Comparison of ENCODE assay signal across 13 mouse cellular contexts in the genomic region with DNA sequence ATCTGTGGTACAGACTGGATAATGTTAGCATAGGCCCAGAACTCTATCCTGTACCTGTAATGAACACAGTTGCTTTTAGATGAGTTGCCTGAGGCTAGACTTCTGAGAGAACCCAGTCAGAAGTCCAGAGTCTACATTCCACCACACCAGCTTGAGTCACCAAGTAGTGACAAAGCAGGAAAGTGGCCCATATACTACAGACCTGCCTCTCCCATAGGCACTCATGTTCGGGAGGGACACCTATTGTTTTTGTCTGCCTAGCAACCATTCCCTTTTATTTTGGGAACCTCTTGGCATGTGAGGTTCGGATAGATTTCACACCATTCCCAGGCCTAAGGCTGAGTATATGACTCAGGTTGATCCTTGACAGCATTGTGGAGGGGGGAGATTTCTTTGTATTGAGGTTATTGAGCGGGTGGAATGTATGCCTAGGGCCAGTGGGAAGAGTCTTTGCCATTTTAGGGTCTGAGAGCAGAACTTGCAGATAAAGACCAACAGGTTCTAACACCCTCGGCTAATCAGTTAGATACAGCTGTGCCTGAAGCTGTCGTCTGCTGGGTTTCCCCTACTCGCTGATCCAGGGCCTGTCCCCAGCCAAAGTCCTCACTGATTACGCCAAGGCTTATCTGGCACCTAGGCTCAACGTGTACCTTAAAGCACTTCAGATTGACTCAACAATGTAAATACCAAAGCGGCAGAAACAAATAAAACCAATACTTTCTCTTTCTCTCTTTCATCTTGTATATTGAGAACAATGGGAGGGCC. TPM values are rescaled to one million over a fixed set of nuclear protein-coding genes. Genes with fewer than 3 reads are reported as not detected.
DNase-seq lines count a peak whose midpoint lies in the region; ATAC-seq and TF ChIP-seq lines count a peak whose summit lies in the region.
"Had no signal": no experiment of that assay in that cellular context is flagged by ENCODE, and none has a peak within 500 bp of the region (broad histone marks: within the 10 kb centered on the region; RNA-seq: fewer than 3 reads in every experiment).

No protein-coding gene starts in this region.

- peak; percentile 57 for ATAC-seq in CD4-positive, CD25-positive, alpha-beta regulatory T cell, adult 4 months
- peak; percentile 96 for ATAC-seq in intestine, postnatal 0 days
- ATAC-seq in forebrain, embryonic 11.5 days (replicated peaks; ENCODE audit: low FRiP score): no peak
- no peak for ATAC-seq in heart, embryonic 12.5 days (ENCODE audit: insufficient number of reproducible peaks, low FRiP score)

- peak; percentile 89 for DNase-seq in MEL-GATA-1-ER (ENCODE audit: extremely low read depth, low read depth)
- DNase-seq in lung, postnatal 36 days: peak; percentile 49
- DNase-seq in adrenal gland, postnatal 36 days: no peak
- no peak for DNase-seq in heart, postnatal 14 days
- no peak for DNase-seq in forebrain, embryonic 11.5 days (ENCODE audit: low spot score)
- DNase-seq: cerebellum, adult 9-11 months; gastrocnemius, postnatal 25 days had no signal

- H3K9ac ChIP-seq in intestine, postnatal 0 days (ENCODE audit: low read depth, low read length): no peak overlapping the region
- H3K9ac ChIP-seq in forebrain, embryonic 11.5 days (ENCODE audit: low read length): no peak overlapping the region
- no peak overlapping the region for H3K9ac ChIP-seq in heart, embryonic 12.5 days
- H3K9ac ChIP-seq: heart, embryonic 13.5 days; hindbrain, embryonic 12.5 days had no signal

- peak overlapping the region; percentile 46 for H3K4me2 ChIP-seq in intestine, postnatal 0 days (replicated peaks; ENCODE audit: low read depth)
- H3K4me2 ChIP-seq in forebrain, embryonic 11.5 days (ENCODE audit: low read depth, low read length, severe bottlenecking): no peak overlapping the region
- H3K4me2 ChIP-seq in heart, embryonic 12.5 days: no peak overlapping the region
- H3K4me2 ChIP-seq: heart, embryonic 13.5 days; hindbrain, embryonic 12.5 days had no signal

- H3K4me1 ChIP-seq in intestine, postnatal 0 days (replicated peaks; ENCODE audit: control insufficient read depth, insufficient read depth, low read length): 0 out of 2 replicates have a peak, but pooled peaks cover 2% of the 10 kb centered on the region
- H3K4me1 ChIP-seq in forebrain, embryonic 11.5 days (replicated peaks; ENCODE audit: control insufficient read depth, insufficient read depth, low read length): peaks cover 5% of the 10 kb centered on the region
- peaks cover 18% of the 10 kb centered on the region for H3K4me1 ChIP-seq in heart, embryonic 12.5 days (replicated peaks)

- H3K27me3 ChIP-seq in intestine, postnatal 0 days (replicated peaks; ENCODE audit: control insufficient read depth, insufficient read depth, low read length): no peaks in the 10 kb centered on the region
- no peaks in the 10 kb centered on the region for H3K27me3 ChIP-seq in forebrain, embryonic 11.5 days (ENCODE audit: control insufficient read depth, insufficient read depth, low read length)
- 0 out of 2 replicates have a peak, but pooled peaks cover 2% of the 10 kb centered on the region for H3K27me3 ChIP-seq in heart, embryonic 12.5 days (replicated peaks)

- TF ChIP-seq CTCF in intestine, postnatal 0 days (IDR thresholded peaks at IDR 0.05; ENCODE audit: low read depth): no peak

- intact Hi-C loops in heart, postnatal 14 days (cut with DNase I): loop anchor here (5.0 kb wide), 1 partner anchor 132 kb away; no protein-coding TSS in a partner anchor

- peak overlapping the region; percentile 82 for H3K27ac ChIP-seq in intestine, postnatal 0 days (ENCODE audit: low read depth, low read length)
- no peak overlapping the region for H3K27ac ChIP-seq in forebrain, embryonic 11.5 days (ENCODE audit: low read depth, low read length)
- no peak overlapping the region for H3K27ac ChIP-seq in heart, embryonic 12.5 days (ENCODE audit: poor library complexity, severe bottlenecking)
- H3K27ac ChIP-seq: heart, embryonic 13.5 days; hindbrain, embryonic 12.5 days; kidney, postnatal 0 days had no signal

- WGBS in intestine, postnatal 0 days: 35% methylated on average over 9 of the region's 9 CpGs
- 76% methylated on average over 9 of the region's 9 CpGs for WGBS in forebrain, embryonic 11.5 days
- WGBS in heart, embryonic 12.5 days: 27% methylated on average over 9 of the region's 9 CpGs

- no peaks in the 10 kb centered on the region for H3K9me3 ChIP-seq in intestine, postnatal 0 days (ENCODE audit: control insufficient read depth)
- no peaks in the 10 kb centered on the region for H3K9me3 ChIP-seq in forebrain, embryonic 11.5 days (ENCODE audit: control insufficient read depth, low read length)
- no peaks in the 10 kb centered on the region for H3K9me3 ChIP-seq in heart, embryonic 12.5 days (replicated peaks)
- H3K9me3 ChIP-seq: heart, embryonic 13.5 days; hindbrain, embryonic 12.5 days had no signal

- H3K36me3 ChIP-seq in intestine, postnatal 0 days (ENCODE audit: control insufficient read depth, insufficient read depth): no peaks in the 10 kb centered on the region
- H3K36me3 ChIP-seq in forebrain, embryonic 11.5 days (ENCODE audit: control insufficient read depth, insufficient read depth, low read length): no peaks in the 10 kb centered on the region
- H3K36me3 ChIP-seq in heart, embryonic 12.5 days: no peaks in the 10 kb centered on the region
- H3K36me3 ChIP-seq: heart, embryonic 13.5 days; hindbrain, embryonic 12.5 days had no signal

- H3K4me3 ChIP-seq in intestine, postnatal 0 days (ENCODE audit: low read depth, low read length): no peak overlapping the region
- H3K4me3 ChIP-seq in forebrain, embryonic 11.5 days (ENCODE audit: low read depth, low read length): no peak overlapping the region
- no peak overlapping the region for H3K4me3 ChIP-seq in heart, embryonic 12.5 days
- H3K4me3 ChIP-seq: heart, embryonic 13.5 days; hindbrain, embryonic 12.5 days had no signal

RNA-seq across cellular contexts. Expression of a gene that starts 44.1 kb away (rescaled TPM):
- 10 to 100 TPM; 49.7 to 91.7 TPM for polyA plus RNA-seq in CD4-positive, CD25-positive, alpha-beta regulatory T cell, adult 4 months (2017; shearing (Covaris generic))
- 78.9 and 90.2 TPM in 2 replicates for polyA plus RNA-seq in intestine, postnatal 0 days (2015; fragmentation: Nextera tagmentation; extraction: Ambion mirVana)
- 100 to 1,000 TPM; 116 to 118 TPM for total RNA-seq in adrenal gland, postnatal 36 days (2021)
- 10 to 100 TPM; 48.8 to 62.5 TPM for total RNA-seq in heart, postnatal 14 days (2021)
- polyA plus RNA-seq in forebrain, embryonic 11.5 days (2014; fragmentation: Nextera tagmentation; extraction: Ambion mirVana): 5.7 and 6.9 TPM in 2 replicates
- 22.4 and 23.8 TPM in 2 replicates for polyA plus RNA-seq in heart, embryonic 12.5 days (2016; fragmentation: Nextera tagmentation; extraction: Ambion mirVana)

Comparison
In these comparisons a context has a peak if more than half of its experiments do, and no peak if none do; other contexts are left out.
1. ATAC-seq: peak in CD4-positive, CD25-positive, alpha-beta regulatory T cell, adult 4 months (single experiment) and intestine, postnatal 0 days (single experiment); none in forebrain, embryonic 11.5 days (single experiment) and heart, embryonic 12.5 days (single experiment).
2. DNase-seq: peak in MEL-GATA-1-ER (single experiment) and lung, postnatal 36 days (single experiment); none in adrenal gland, postnatal 36 days (0 of 2), heart, postnatal 14 days (0 of 2) and forebrain, embryonic 11.5 days (single experiment).